Mouse (Mus musculus): ENCODE results near the gene Slpi. TPM values are rescaled to one million over a fixed set of nuclear protein-coding genes. Genes with fewer than 3 reads are reported as not detected.
A peak's percentile ranks its signal among the peaks of the same experiment; 100 is the strongest.

Gene Slpi
- polyA plus RNA-seq, 1 experiment from 2014 or later, result 3.8 TPM

DNA sequence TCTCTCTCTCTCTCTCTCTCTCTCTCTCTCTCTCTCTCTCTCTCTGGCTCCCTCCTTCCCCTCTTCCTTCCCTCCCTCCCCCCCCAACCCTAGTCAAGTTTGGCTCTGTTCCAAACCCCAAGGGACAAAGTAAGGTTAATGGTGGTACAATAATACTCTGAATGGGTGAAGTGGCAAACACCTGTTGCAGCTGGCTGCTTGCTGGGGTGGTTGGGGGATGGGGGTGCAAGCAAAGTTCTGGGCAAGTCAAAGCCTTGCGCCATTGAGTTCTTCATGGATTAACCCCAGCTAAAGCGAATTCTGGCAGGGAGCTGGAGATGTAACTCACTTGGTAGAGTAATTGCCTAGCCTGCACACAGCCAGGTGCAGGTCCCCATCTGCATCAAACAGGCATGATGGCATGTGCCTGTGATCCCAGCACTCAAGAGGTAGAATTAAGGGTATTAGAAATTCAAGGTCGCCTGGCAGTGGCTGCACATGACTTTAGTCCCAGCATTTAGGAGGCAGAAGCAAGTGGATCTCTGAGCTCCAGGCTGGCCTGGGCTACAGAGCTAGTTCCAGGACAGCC, 29.5 kb upstream of the Slpi start:
- Histone ChIP-seq H3K4me1 (peaks cover 14% of the 10 kb centered on the region), H3K27ac (no peak overlapping the region), H3K27me3 (peaks cover 19% of the 10 kb centered on the region), H3K36me3 (peaks cover 2% of the 10 kb centered on the region), H3K9ac (no peak overlapping the region), H3K4me2 (replicated peaks) (no peak overlapping the region), H3K9me3 (no peaks in the 10 kb centered on the region), H3K4me3 (no peak overlapping the region)
- no peak for ATAC-seq (ENCODE audit: low FRiP score, low read depth)
- WGBS, result 18% methylated on average over 3 of the region's 3 CpGs

GRCm38 (mm10) chr2:164417198-164417597, 28.3 kb upstream of the Slpi start:
- Histone ChIP-seq H3K9me3 (no peaks in the 10 kb centered on the region), H3K36me3 (no peaks in the 10 kb centered on the region), H3K4me1 (peaks cover 14% of the 10 kb centered on the region), H3K27ac (no peak overlapping the region), H3K4me2 (replicated peaks) (no peak overlapping the region), H3K9ac (no peak overlapping the region), H3K4me3 (no peak overlapping the region), H3K27me3 (peaks cover 23% of the 10 kb centered on the region)
- ATAC-seq (ENCODE audit: low FRiP score, low read depth), result no peak
- WGBS, result 1% methylated on average over 2 of the region's 2 CpGs

- peak overlapping the region; percentile 30 for H3K4me3 ChIP-seq
- H3K36me3 ChIP-seq, result no peaks in the 10 kb centered on the region
- peak overlapping the region; percentile 59 for H3K4me2 ChIP-seq (replicated peaks)
- H3K9me3 ChIP-seq, result no peaks in the 10 kb centered on the region
- 70% methylated on average over 10 of the region's 10 CpGs for WGBS
- peak overlapping the region; percentile 52 for H3K9ac ChIP-seq
- H3K4me1 ChIP-seq, result peaks cover 14% of the 10 kb centered on the region
- no peak for ATAC-seq (ENCODE audit: low FRiP score, low read depth)
- H3K27ac ChIP-seq, result no peak overlapping the region
- peaks cover 41% of the 10 kb centered on the region for H3K27me3 ChIP-seq
These were observed 25.7 kb upstream of the Slpi start for GRCm38 (mm10) chr2:164414581-164414980.

- Histone ChIP-seq H3K4me3 (peak overlapping the region; percentile 30), H3K27me3 (peaks cover 45% of the 10 kb centered on the region), H3K9me3 (no peaks in the 10 kb centered on the region), H3K9ac (peak overlapping the region; percentile 52), H3K27ac (no peak overlapping the region), H3K4me2 (replicated peaks) (peak overlapping the region; percentile 59), H3K36me3 (no peaks in the 10 kb centered on the region), H3K4me1 (peaks cover 9% of the 10 kb centered on the region)
- peak; percentile 48; the same call in 1 of the 2 replicates for ATAC-seq (ENCODE audit: low FRiP score, low read depth)
- WGBS, result 21% methylated on average over 28 of the region's 28 CpGs
These were observed 25.3 kb upstream of the Slpi start for GRCm38 (mm10) chr2:164414167-164414566.

DNA sequence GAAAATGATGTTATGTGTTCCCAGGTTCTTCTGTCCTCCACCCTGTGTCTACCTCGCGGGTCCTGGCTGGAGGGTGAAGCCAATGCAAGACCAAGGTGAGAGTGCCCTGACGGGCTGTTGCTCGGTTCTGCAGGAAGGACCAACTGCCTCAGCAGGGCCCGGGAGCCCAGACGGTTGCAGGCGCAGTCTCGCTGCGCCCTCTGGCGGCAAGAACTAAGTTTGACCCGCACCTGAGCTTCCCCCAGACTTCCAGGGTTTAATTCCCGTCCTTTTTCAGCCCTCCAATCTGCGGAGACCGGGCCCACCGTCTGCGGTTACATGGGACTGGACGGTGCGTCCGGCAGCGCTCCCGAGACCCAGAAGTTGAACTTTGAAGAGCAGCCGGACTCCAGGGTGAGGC, 18.8 kb upstream of the Slpi start:
- Histone ChIP-seq H3K27me3 (peaks cover 88% of the 10 kb centered on the region), H3K9me3 (no peaks in the 10 kb centered on the region), H3K4me3 (no peak overlapping the region), H3K27ac (no peak overlapping the region), H3K4me1 (peaks cover 39% of the 10 kb centered on the region), H3K9ac (no peak overlapping the region), H3K4me2 (replicated peaks) (0 out of 2 replicates have a peak overlapping the region, but pooled peaks have one; percentile 15), H3K36me3 (no peaks in the 10 kb centered on the region)
- WGBS, result under 1% methylated on average over 22 of the region's 22 CpGs
- ATAC-seq (ENCODE audit: low FRiP score, low read depth), result no peak

DNA sequence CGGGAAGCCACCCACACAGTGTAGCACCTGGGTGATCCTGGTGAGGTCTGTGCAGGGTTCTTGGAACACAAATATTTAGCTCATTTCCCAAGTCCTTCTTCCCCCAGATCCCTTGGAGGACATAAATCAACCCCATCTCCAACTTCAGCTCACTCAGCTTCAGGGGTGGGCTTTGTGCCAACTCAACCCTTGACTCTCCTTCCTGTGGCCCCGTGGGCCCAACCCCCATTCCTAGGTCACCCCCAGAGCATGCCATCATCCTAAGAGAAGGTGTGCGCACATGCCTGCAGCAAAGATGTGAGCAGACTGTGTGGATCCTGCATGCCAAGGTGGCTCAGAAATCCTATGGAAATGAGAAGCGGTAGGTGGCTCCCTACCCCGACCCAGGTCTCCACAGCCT, 16.6 kb upstream of the Slpi start:
- no peaks in the 10 kb centered on the region for H3K9me3 ChIP-seq
- WGBS, result 33% methylated on average over 5 of the region's 5 CpGs
- peak overlapping the region; percentile 72 for H3K4me2 ChIP-seq (replicated peaks)
- H3K27ac ChIP-seq, result peak overlapping the region; percentile 39; the same call in 1 of the 2 replicates
- H3K4me3 ChIP-seq, result peak overlapping the region; percentile 52
- peaks cover 54% of the 10 kb centered on the region for H3K4me1 ChIP-seq
- no peaks in the 10 kb centered on the region for H3K36me3 ChIP-seq
- ATAC-seq (ENCODE audit: low FRiP score, low read depth), result no peak
- H3K27me3 ChIP-seq, result peaks cover 99% of the 10 kb centered on the region
- peak overlapping the region; percentile 71; the same call in 1 of the 2 replicates for H3K9ac ChIP-seq

DNA sequence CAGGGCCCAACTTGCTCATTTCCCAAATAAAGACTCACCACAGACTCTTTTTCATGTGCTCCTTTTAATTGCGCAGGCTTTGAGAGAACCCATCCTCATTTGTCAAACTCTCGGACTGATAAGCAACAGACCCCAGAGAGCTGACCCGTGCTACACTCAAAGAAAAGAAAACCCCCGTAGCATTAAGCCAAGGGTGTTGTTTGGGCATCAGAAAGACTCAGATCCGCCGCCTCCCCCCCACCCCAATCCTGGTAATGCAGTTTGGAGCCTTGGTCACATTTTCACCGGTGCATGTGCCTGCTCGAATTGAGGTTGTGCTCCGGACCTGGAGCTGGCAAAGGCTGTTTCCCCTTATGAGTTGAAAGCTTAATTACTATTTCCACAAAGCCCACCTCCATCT, 16.2 kb upstream of the Slpi start, which contains the start of gene Matn4:
Gene Matn4 (minus strand): TSS at position 101 of the 400 bp plus-strand sequence.
- Histone ChIP-seq H3K4me3 (peak within 1 kb of the TSS; percentile 52), H3K27me3 (peaks cover 99% of the 10 kb centered on the region), H3K27ac (peak within 1 kb of the TSS; percentile 85), H3K9me3 (no peaks in the 10 kb centered on the region), H3K9ac (peak within 1 kb of the TSS; percentile 71), H3K36me3 (peaks cover 4% of the 10 kb centered on the region; the same call in 1 of the 2 replicates), H3K4me2 (replicated peaks) (peak within 1 kb of the TSS; percentile 72), H3K4me1 (peaks cover 58% of the 10 kb centered on the region)
- 3% methylated on average over 9 of the region's 9 CpGs for WGBS
- no peak for ATAC-seq (ENCODE audit: low FRiP score, low read depth)

DNA sequence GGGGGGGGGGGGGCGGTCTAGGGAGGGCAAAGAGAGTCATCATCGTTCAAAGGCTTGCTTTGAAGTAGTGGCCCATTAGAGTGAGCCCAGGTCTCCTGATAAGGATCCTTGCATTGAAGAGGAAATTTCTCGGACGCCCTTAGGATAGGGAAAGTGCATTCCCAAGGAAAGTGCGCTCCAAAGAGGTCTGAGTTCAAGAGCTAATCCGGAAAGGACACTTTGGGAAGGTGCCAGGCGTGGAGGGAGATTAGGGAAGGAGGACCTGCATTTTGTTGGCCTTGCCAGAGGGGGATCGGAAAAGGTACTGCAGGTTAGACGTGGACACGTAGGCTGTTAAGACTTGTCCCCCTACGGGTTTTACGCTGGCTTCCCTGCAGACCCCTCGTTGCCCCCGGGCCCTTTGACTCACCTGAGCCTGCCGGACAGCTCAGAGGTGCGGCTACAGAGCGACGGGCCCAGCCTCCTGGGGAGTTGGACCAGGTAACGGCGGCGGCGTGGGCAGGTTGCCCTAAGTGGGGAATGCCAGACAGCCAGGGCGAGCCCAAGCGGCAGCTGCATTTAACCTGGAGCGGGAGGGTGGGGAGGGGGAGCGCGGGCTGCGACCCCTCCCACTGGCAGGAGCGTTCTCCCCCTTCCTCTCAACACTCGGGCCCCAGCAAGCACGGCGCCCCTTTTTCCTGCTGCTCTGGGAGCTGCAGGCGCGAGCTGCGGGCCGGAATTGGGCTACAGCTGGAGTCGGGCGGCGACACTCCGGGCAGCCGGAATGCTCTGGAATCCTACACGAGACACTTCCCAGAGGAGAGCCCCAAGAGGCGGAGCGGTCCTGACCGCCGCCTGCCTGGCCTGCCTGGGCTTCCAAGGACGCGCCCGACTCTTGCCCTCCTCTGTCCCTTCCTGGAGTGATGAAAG, 15.4 kb upstream of the Slpi start:
- H3K4me1 ChIP-seq, result peaks cover 58% of the 10 kb centered on the region
- peak overlapping the region; percentile 52 for H3K4me3 ChIP-seq
- peak overlapping the region; percentile 85 for H3K27ac ChIP-seq
- H3K9ac ChIP-seq, result peak overlapping the region; percentile 71
- WGBS, result under 1% methylated on average over 47 of the region's 49 CpGs
- H3K4me2 ChIP-seq (replicated peaks), result peak overlapping the region; percentile 72
- peaks cover 99% of the 10 kb centered on the region for H3K27me3 ChIP-seq
- ATAC-seq (ENCODE audit: low FRiP score, low read depth), result no peak; the same call in 1 of the 2 replicates
- H3K36me3 ChIP-seq, result peaks cover 10% of the 10 kb centered on the region
- no peaks in the 10 kb centered on the region for H3K9me3 ChIP-seq

- Histone ChIP-seq H3K27me3 (peaks cover 99% of the 10 kb centered on the region), H3K9ac (peak overlapping the region; percentile 71), H3K4me2 (replicated peaks) (peak overlapping the region; percentile 72), H3K4me1 (peaks cover 58% of the 10 kb centered on the region), H3K9me3 (no peaks in the 10 kb centered on the region), H3K4me3 (peak overlapping the region; percentile 52), H3K27ac (peak overlapping the region; percentile 85), H3K36me3 (peaks cover 15% of the 10 kb centered on the region)
- 7% methylated on average over 14 of the region's 14 CpGs for WGBS
- peak; percentile 21 for ATAC-seq (ENCODE audit: low FRiP score, low read depth)
These were observed 14.6 kb upstream of the Slpi start for GRCm38 (mm10) chr2:164403396-164404081.

DNA sequence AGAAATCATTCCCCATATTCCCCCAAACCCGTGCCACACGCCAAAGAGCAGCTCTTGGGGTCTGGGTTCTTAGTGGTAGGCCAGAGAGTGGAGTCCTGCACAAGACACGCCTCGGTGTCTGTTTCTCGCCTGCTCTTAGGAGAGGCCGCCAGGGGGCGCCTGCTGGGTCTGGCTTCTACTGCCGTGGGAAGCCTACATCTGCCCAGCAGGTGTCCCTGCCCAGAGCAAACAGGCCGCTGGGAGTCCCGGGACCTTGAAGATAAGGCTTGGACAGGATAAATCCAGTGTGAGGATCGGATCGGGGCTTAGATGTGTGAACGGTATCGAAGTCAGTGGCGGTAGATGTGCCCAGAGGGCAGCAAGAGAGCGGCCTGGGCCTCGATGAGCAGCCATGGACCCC, 14.0 kb upstream of the Slpi start, which contains the start of gene Rbpjl:
Gene Rbpjl (plus strand): TSS at position 236 of the 400 bp plus-strand sequence.
- Histone ChIP-seq H3K36me3 (peaks cover 19% of the 10 kb centered on the region), H3K4me2 (replicated peaks) (peak within 1 kb of the TSS; percentile 72), H3K27me3 (peaks cover 92% of the 10 kb centered on the region), H3K9me3 (0 out of 2 replicates have a peak, but pooled peaks cover 1% of the 10 kb centered on the region), H3K9ac (peak within 1 kb of the TSS; percentile 71), H3K4me3 (peak within 1 kb of the TSS; percentile 52), H3K4me1 (peaks cover 53% of the 10 kb centered on the region), H3K27ac (peak within 1 kb of the TSS; percentile 85)
- peak; percentile 48 for ATAC-seq (ENCODE audit: low FRiP score, low read depth)
- 2% methylated on average over 17 of the region's 17 CpGs for WGBS

- Histone ChIP-seq H3K9me3 (peaks cover 9% of the 10 kb centered on the region; the same call in 1 of the 2 replicates), H3K9ac (no peak overlapping the region), H3K27me3 (peaks cover 53% of the 10 kb centered on the region), H3K27ac (no peak overlapping the region), H3K4me3 (no peak overlapping the region), H3K4me2 (replicated peaks) (no peak overlapping the region), H3K36me3 (peaks cover 53% of the 10 kb centered on the region), H3K4me1 (peaks cover 16% of the 10 kb centered on the region)
- WGBS, result 71% methylated on average over 12 of the region's 12 CpGs
- ATAC-seq (ENCODE audit: low FRiP score, low read depth), result no peak
These were observed 8.0 kb upstream of the Slpi start for GRCm38 (mm10) chr2:164396911-164397310.

All from limb, embryonic 13.5 days (tissue).